Comparison of ENCODE assay signal across 12 mouse cellular contexts in the genomic region with DNA sequence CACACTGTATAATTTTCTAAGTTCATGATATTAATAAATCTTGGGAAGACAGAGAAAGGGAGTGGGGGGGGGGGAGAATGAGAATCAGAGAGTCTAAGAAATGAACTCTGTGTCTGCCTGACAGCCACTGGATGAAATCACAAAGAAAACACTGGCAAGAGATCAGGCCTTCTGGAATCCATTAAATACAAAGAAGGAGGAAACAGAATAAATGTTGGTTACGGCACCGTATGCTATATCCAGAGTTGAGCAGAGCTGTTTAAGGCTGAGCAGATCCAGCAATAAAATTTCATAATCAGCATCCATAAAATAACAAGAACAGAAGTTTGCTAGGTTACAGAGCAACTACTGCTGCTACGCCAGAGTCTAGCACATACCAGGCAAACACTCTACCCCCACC.
DNase-seq lines count a peak whose midpoint lies in the region; ATAC-seq lines count a peak whose summit lies in the region.
"Had no signal": no experiment of that assay in that cellular context is flagged by ENCODE, and none has a peak within 500 bp of the region (broad histone marks: within the 10 kb centered on the region; RNA-seq: fewer than 3 reads in every experiment).

No protein-coding gene starts in this region.

- no peaks in the 10 kb centered on the region for H3K36me3 ChIP-seq in limb, embryonic 13.5 days
- H3K36me3 ChIP-seq in limb, embryonic 10.5 days = no peaks in the 10 kb centered on the region
- H3K36me3 ChIP-seq in embryonic facial prominence, embryonic 12.5 days = no peaks in the 10 kb centered on the region
- H3K36me3 ChIP-seq: liver, embryonic 15.5 days had no signal

- H3K27ac ChIP-seq in limb, embryonic 13.5 days = no peak overlapping the region
- no peak overlapping the region for H3K27ac ChIP-seq in limb, embryonic 10.5 days
- 0 out of 2 replicates have a peak overlapping the region, but pooled peaks have one; percentile 11 for H3K27ac ChIP-seq in embryonic facial prominence, embryonic 12.5 days
- H3K27ac ChIP-seq: hindbrain, postnatal 0 days; liver, embryonic 15.5 days had no signal

- 27% methylated on average over 3 of the region's 3 CpGs for WGBS in limb, embryonic 13.5 days
- WGBS in limb, embryonic 10.5 days = 63% methylated on average over 3 of the region's 3 CpGs
- 43% methylated on average over 3 of the region's 3 CpGs for WGBS in embryonic facial prominence, embryonic 12.5 days

- no peak overlapping the region for H3K9ac ChIP-seq in limb, embryonic 13.5 days
- no peak overlapping the region for H3K9ac ChIP-seq in embryonic facial prominence, embryonic 12.5 days
- H3K9ac ChIP-seq: liver, embryonic 15.5 days had no signal

- DNase-seq in heart, postnatal 10 days = peak; percentile 5 to 12
- no peak for DNase-seq in heart, adult 8-10 months (ENCODE audit: low spot score)
- DNase-seq in limb, embryonic 10.5 days (ENCODE audit: low spot score) = no peak
- peak; percentile 2 for DNase-seq in mesoderm, embryonic 11.5 days (ENCODE audit: low read depth, low spot score)
- DNase-seq in spleen, postnatal 4 days (ENCODE audit: low spot score in 2 of 2) = no peak
- DNase-seq: adrenal gland, postnatal 36 days; cerebellum, postnatal 25 days; heart, postnatal 14 days had no signal

- no peak overlapping the region for H3K4me2 ChIP-seq in limb, embryonic 13.5 days (replicated peaks)
- H3K4me2 ChIP-seq in embryonic facial prominence, embryonic 12.5 days (replicated peaks) = no peak overlapping the region
- H3K4me2 ChIP-seq: liver, embryonic 15.5 days had no signal

- no peaks in the 10 kb centered on the region for H3K4me1 ChIP-seq in limb, embryonic 13.5 days
- no peaks in the 10 kb centered on the region for H3K4me1 ChIP-seq in limb, embryonic 10.5 days
- H3K4me1 ChIP-seq in embryonic facial prominence, embryonic 12.5 days = no peaks in the 10 kb centered on the region
- H3K4me1 ChIP-seq: liver, embryonic 15.5 days had no signal

- H3K27me3 ChIP-seq in limb, embryonic 13.5 days = no peaks in the 10 kb centered on the region
- no peaks in the 10 kb centered on the region for H3K27me3 ChIP-seq in limb, embryonic 10.5 days (ENCODE audit: low read depth, poor library complexity, severe bottlenecking)
- H3K27me3 ChIP-seq in embryonic facial prominence, embryonic 12.5 days = no peaks in the 10 kb centered on the region
- H3K27me3 ChIP-seq: liver, embryonic 15.5 days had no signal

- no peaks in the 10 kb centered on the region for H3K9me3 ChIP-seq in limb, embryonic 13.5 days
- H3K9me3 ChIP-seq in limb, embryonic 10.5 days (replicated peaks) = no peaks in the 10 kb centered on the region
- H3K9me3 ChIP-seq in embryonic facial prominence, embryonic 12.5 days = no peaks in the 10 kb centered on the region
- H3K9me3 ChIP-seq: liver, embryonic 15.5 days had no signal

- ATAC-seq in limb, embryonic 13.5 days (ENCODE audit: low FRiP score, low read depth) = peak; percentile 81; the same call in 1 of the 2 replicates
- ATAC-seq in embryonic facial prominence, embryonic 12.5 days (ENCODE audit: insufficient number of reproducible peaks, insufficient read depth, low FRiP score, low TSS enrichment) = no peak
- ATAC-seq: hindbrain, postnatal 0 days had no signal

- intact Hi-C loops in heart, postnatal 10 days (cut with DNase I) = no loop called here

- no peak overlapping the region for H3K4me3 ChIP-seq in limb, embryonic 13.5 days
- no peak overlapping the region for H3K4me3 ChIP-seq in limb, embryonic 10.5 days
- H3K4me3 ChIP-seq in embryonic facial prominence, embryonic 12.5 days = no peak overlapping the region
- H3K4me3 ChIP-seq: liver, embryonic 15.5 days had no signal

Comparison
In these comparisons a context has a peak if more than half of its experiments do, and no peak if none do; other contexts are left out.
1. DNase-seq: peak in heart, postnatal 10 days (2 of 2) and mesoderm, embryonic 11.5 days (single experiment); none in heart, adult 8-10 months (single experiment), limb, embryonic 10.5 days (single experiment) and spleen, postnatal 4 days (0 of 2).